Mouse (Mus musculus) ovary, adult 18-20 months (tissue): ENCODE measurements around the gene Rnpep.
A peak's percentile ranks its signal among the peaks of the same experiment; 100 is the strongest.

Source experiments
- DNase-seq: peaks from one replicate; pipeline ENCODE4 v3.0.0; 2022; ENCODE audit warnings: low spot score, mixed read lengths

Rnpep gene

GRCm38 (mm10) chr1:135283826-135284291, at the start of gene Rnpep:
Gene Rnpep, minus strand, starts transcription at chr1:135284084.
- peak; percentile 51 for DNase-seq

GRCm38 (mm10) chr1:135330578-135330977, 46.7 kb upstream of the Rnpep start:
- no peak for DNase-seq

- DNase-seq = no peak
These were observed 44.5 kb upstream of the Rnpep start for GRCm38 (mm10) chr1:135328368-135328767.

- DNase-seq = no peak
These were observed 42.0 kb upstream of the Rnpep start for GRCm38 (mm10) chr1:135325934-135326333.

- DNase-seq = peak; percentile 27
These were observed 40.7 kb upstream of the Rnpep start, which contains the start of gene Lmod1 for GRCm38 (mm10) chr1:135324571-135324970. Gene Lmod1, plus strand, starts transcription at chr1:135324807.

GRCm38 (mm10) chr1:135323367-135323901, 39.5 kb upstream of the Rnpep start:
- DNase-seq = no peak

- peak; percentile 87 for DNase-seq
These were observed 29.6 kb upstream of the Rnpep start, which contains the start of gene Timm17a for GRCm38 (mm10) chr1:135313284-135314031. Gene Timm17a, minus strand, starts transcription at chr1:135313778.

GRCm38 (mm10) chr1:135312201-135312600, 28.3 kb upstream of the Rnpep start:
- no peak for DNase-seq

GRCm38 (mm10) chr1:135311356-135311755, 27.5 kb upstream of the Rnpep start:
- DNase-seq = no peak

GRCm38 (mm10) chr1:135290908-135291307, 7.0 kb upstream of the Rnpep start:
- no peak for DNase-seq

- no peak for DNase-seq
These were observed 2.4 kb upstream of the Rnpep start for GRCm38 (mm10) chr1:135286311-135286710.

- no peak for DNase-seq
These were observed 528 bp downstream of the Rnpep start for GRCm38 (mm10) chr1:135283287-135283825.

GRCm38 (mm10) chr1:135282536-135283286, 1.2 kb downstream of the Rnpep start:
- DNase-seq = no peak

- no peak for DNase-seq
These were observed 2.0 kb downstream of the Rnpep start for GRCm38 (mm10) chr1:135281841-135282240.

GRCm38 (mm10) chr1:135280646-135281045, 3.2 kb downstream of the Rnpep start:
- DNase-seq = peak; percentile 77

GRCm38 (mm10) chr1:135271371-135271770, 12.5 kb downstream of the Rnpep start:
- DNase-seq = no peak

- DNase-seq = no peak
These were observed 16.0 kb downstream of the Rnpep start for GRCm38 (mm10) chr1:135267663-135268446.

- DNase-seq = no peak
These were observed 18.1 kb downstream of the Rnpep start for GRCm38 (mm10) chr1:135265834-135266233.

GRCm38 (mm10) chr1:135263316-135263715, 20.6 kb downstream of the Rnpep start:
- no peak for DNase-seq

GRCm38 (mm10) chr1:135262329-135262728, 21.6 kb downstream of the Rnpep start:
- no peak for DNase-seq

GRCm38 (mm10) chr1:135260931-135261330, 23.0 kb downstream of the Rnpep start:
- DNase-seq = no peak

- peak; percentile 47 for DNase-seq
These were observed 24.8 kb downstream of the Rnpep start for GRCm38 (mm10) chr1:135259128-135259436.
